ENCODE assay signal across 10 mouse cellular contexts in genomic region chr17:29273889-29274288, GRCm38 (mm10). TPM values are rescaled to one million over a fixed set of nuclear protein-coding genes. Genes with fewer than 3 reads are reported as not detected.
DNase-seq lines count a peak whose midpoint lies in the region; ATAC-seq lines count a peak whose summit lies in the region.
"Had no signal": no experiment of that assay in that cellular context is flagged by ENCODE, and none has a peak within 500 bp of the region (broad histone marks: within the 10 kb centered on the region; RNA-seq: fewer than 3 reads in every experiment).

No protein-coding gene starts in this region.

- WGBS in embryonic facial prominence, embryonic 13.5 days = 77% methylated on average over 11 of the region's 11 CpGs
- 84% methylated on average over 11 of the region's 11 CpGs for WGBS in embryonic facial prominence, embryonic 10.5 days
- 72% methylated on average over 11 of the region's 11 CpGs for WGBS in kidney, embryonic 16.5 days
- 72% methylated on average over 11 of the region's 11 CpGs for WGBS in liver, embryonic 16.5 days (ENCODE audit: insufficient replicate concordance)

- H3K4me1 ChIP-seq in embryonic facial prominence, embryonic 13.5 days = peaks cover 6% of the 10 kb centered on the region
- H3K4me1 ChIP-seq in embryonic facial prominence, embryonic 10.5 days = peaks cover 34% of the 10 kb centered on the region
- peaks cover 9% of the 10 kb centered on the region for H3K4me1 ChIP-seq in brown adipose tissue, adult 24 weeks (ENCODE audit: control insufficient read depth, insufficient read depth, insufficient read length, low read length)
- H3K4me1 ChIP-seq in kidney, embryonic 16.5 days (ENCODE audit: insufficient read depth, low read length) = peaks cover 21% of the 10 kb centered on the region
- peaks cover 17% of the 10 kb centered on the region for H3K4me1 ChIP-seq in liver, embryonic 16.5 days (ENCODE audit: control insufficient read depth, low read depth, low read length)

- H3K4me3 ChIP-seq in embryonic facial prominence, embryonic 13.5 days = no peak overlapping the region
- H3K4me3 ChIP-seq in embryonic facial prominence, embryonic 10.5 days = no peak overlapping the region
- no peak overlapping the region for H3K4me3 ChIP-seq in brown adipose tissue, adult 24 weeks (ENCODE audit: insufficient read depth, low read depth, low read length)
- H3K4me3 ChIP-seq in kidney, embryonic 16.5 days (ENCODE audit: low read length) = no peak overlapping the region
- peak overlapping the region; percentile 26; the same call in 1 of the 2 replicates for H3K4me3 ChIP-seq in liver, embryonic 16.5 days (ENCODE audit: low read depth, low read length)
- H3K4me3 ChIP-seq: hindbrain, embryonic 15.5 days had no signal

- H3K4me2 ChIP-seq in embryonic facial prominence, embryonic 13.5 days = no peak overlapping the region
- no peak overlapping the region for H3K4me2 ChIP-seq in kidney, embryonic 16.5 days (replicated peaks; ENCODE audit: low read depth, low read length)
- no peak overlapping the region for H3K4me2 ChIP-seq in liver, embryonic 16.5 days (ENCODE audit: low read depth, low read length)
- H3K4me2 ChIP-seq: hindbrain, embryonic 15.5 days had no signal

- H3K27ac ChIP-seq in embryonic facial prominence, embryonic 13.5 days = no peak overlapping the region
- no peak overlapping the region for H3K27ac ChIP-seq in embryonic facial prominence, embryonic 10.5 days (replicated peaks)
- peak overlapping the region; percentile 53; the same call in 1 of the 2 replicates for H3K27ac ChIP-seq in brown adipose tissue, adult 24 weeks (replicated peaks; ENCODE audit: low read depth, low read length)
- H3K27ac ChIP-seq in kidney, embryonic 16.5 days (ENCODE audit: low read length) = peak overlapping the region; percentile 54; the same call in 1 of the 2 replicates
- peak overlapping the region; percentile 12; the same call in 1 of the 2 replicates for H3K27ac ChIP-seq in liver, embryonic 16.5 days (ENCODE audit: low read length)
- H3K27ac ChIP-seq: hindbrain, embryonic 15.5 days had no signal

- H3K27me3 ChIP-seq in embryonic facial prominence, embryonic 13.5 days = no peaks in the 10 kb centered on the region
- no peaks in the 10 kb centered on the region for H3K27me3 ChIP-seq in embryonic facial prominence, embryonic 10.5 days (replicated peaks; ENCODE audit: low read depth, poor library complexity, severe bottlenecking)
- H3K27me3 ChIP-seq in kidney, embryonic 16.5 days (ENCODE audit: insufficient read depth, low read length) = no peaks in the 10 kb centered on the region
- H3K27me3 ChIP-seq in liver, embryonic 16.5 days (ENCODE audit: control insufficient read depth, insufficient read depth, low read depth, low read length) = no peaks in the 10 kb centered on the region
- H3K27me3 ChIP-seq: hindbrain, embryonic 15.5 days had no signal

- no peak for ATAC-seq in embryonic facial prominence, embryonic 13.5 days (ENCODE audit: insufficient number of reproducible peaks, insufficient read depth, low FRiP score, low TSS enrichment, low read depth)
- ATAC-seq in kidney, embryonic 16.5 days (ENCODE audit: low FRiP score, low TSS enrichment) = no peak
- ATAC-seq in liver, embryonic 16.5 days (ENCODE audit: low read depth) = peak; percentile 75
- ATAC-seq: forebrain, embryonic 16.5 days had no signal

- no peaks in the 10 kb centered on the region for H3K9me3 ChIP-seq in embryonic facial prominence, embryonic 13.5 days
- no peaks in the 10 kb centered on the region for H3K9me3 ChIP-seq in embryonic facial prominence, embryonic 10.5 days
- no peaks in the 10 kb centered on the region for H3K9me3 ChIP-seq in kidney, embryonic 16.5 days (ENCODE audit: low read length)
- no peaks in the 10 kb centered on the region for H3K9me3 ChIP-seq in liver, embryonic 16.5 days (replicated peaks; ENCODE audit: control insufficient read depth, low read length)
- H3K9me3 ChIP-seq: hindbrain, embryonic 15.5 days had no signal

- H3K9ac ChIP-seq in embryonic facial prominence, embryonic 13.5 days = 0 out of 2 replicates have a peak overlapping the region, but pooled peaks have one; percentile 11
- H3K9ac ChIP-seq in kidney, embryonic 16.5 days (replicated peaks; ENCODE audit: low read length) = no peak overlapping the region
- H3K9ac ChIP-seq in liver, embryonic 16.5 days (ENCODE audit: low read depth, low read length) = no peak overlapping the region
- H3K9ac ChIP-seq: hindbrain, embryonic 15.5 days had no signal

- DNase-seq in embryonic facial prominence, embryonic 10.5 days (ENCODE audit: low spot score) = no peak
- DNase-seq in testis, postnatal 14 days (ENCODE audit: low spot score) = no peak
- DNase-seq in Muller cell, postnatal 12 days (ENCODE audit: inconsistent ontology term) = no peak
- no peak for DNase-seq in right cerebral cortex, postnatal 36 days (ENCODE audit: low spot score in 2 of 2)

- H3K36me3 ChIP-seq in embryonic facial prominence, embryonic 13.5 days = peaks cover 6% of the 10 kb centered on the region; the same call in 1 of the 2 replicates
- H3K36me3 ChIP-seq in embryonic facial prominence, embryonic 10.5 days (replicated peaks) = no peaks in the 10 kb centered on the region; the same call in 1 of the 2 replicates
- 0 out of 2 replicates have a peak, but pooled peaks cover 2% of the 10 kb centered on the region for H3K36me3 ChIP-seq in kidney, embryonic 16.5 days (ENCODE audit: insufficient read depth, low read length)
- no peaks in the 10 kb centered on the region for H3K36me3 ChIP-seq in liver, embryonic 16.5 days (ENCODE audit: control insufficient read depth, insufficient read depth)
- H3K36me3 ChIP-seq: hindbrain, embryonic 15.5 days had no signal

RNA-seq across cellular contexts. Expression of gene BC004004, which starts 5.3 kb away (rescaled TPM):
- 66.7 and 71.3 TPM in 2 replicates for polyA plus RNA-seq in embryonic facial prominence, embryonic 13.5 days (2015; fragmentation: Nextera tagmentation; extraction: Ambion mirVana)
- polyA plus RNA-seq in embryonic facial prominence, embryonic 10.5 days (2016; fragmentation: Nextera tagmentation; extraction: Ambion mirVana) = 47.8 and 49.5 TPM in 2 replicates
- 180 and 221 TPM in 2 replicates for polyA plus RNA-seq in brown adipose tissue, adult 24 weeks (2012; ENCODE audit: insufficient read depth, insufficient read length, missing spikeins)
- 85.6 TPM in 2 replicates for polyA plus RNA-seq in kidney, embryonic 16.5 days (2015; fragmentation: Nextera tagmentation; extraction: Ambion mirVana)
- polyA plus RNA-seq in liver, embryonic 16.5 days (2015; fragmentation: Nextera tagmentation; extraction: Ambion mirVana) = 82.1 and 90.5 TPM in 2 replicates

RNA-seq across cellular contexts. Expression of gene Ppil1, which starts 9.9 kb away (rescaled TPM):
- 149 and 162 TPM in 2 replicates for polyA plus RNA-seq in embryonic facial prominence, embryonic 13.5 days (2015; fragmentation: Nextera tagmentation; extraction: Ambion mirVana)
- polyA plus RNA-seq in embryonic facial prominence, embryonic 10.5 days (2016; fragmentation: Nextera tagmentation; extraction: Ambion mirVana) = 219 and 227 TPM in 2 replicates
- polyA plus RNA-seq in brown adipose tissue, adult 24 weeks (2012; ENCODE audit: insufficient read depth, insufficient read length, missing spikeins) = 20.1 and 20.9 TPM in 2 replicates
- polyA plus RNA-seq in kidney, embryonic 16.5 days (2015; fragmentation: Nextera tagmentation; extraction: Ambion mirVana) = 167 and 186 TPM in 2 replicates
- polyA plus RNA-seq in liver, embryonic 16.5 days (2015; fragmentation: Nextera tagmentation; extraction: Ambion mirVana) = 70.1 and 76.8 TPM in 2 replicates

RNA-seq across cellular contexts. Expression of gene Cpne5, which starts 35.9 kb away (rescaled TPM):
- 28.1 and 36.0 TPM in 2 replicates for polyA plus RNA-seq in embryonic facial prominence, embryonic 13.5 days (2015; fragmentation: Nextera tagmentation; extraction: Ambion mirVana)
- 3.6 and 4.7 TPM in 2 replicates for polyA plus RNA-seq in embryonic facial prominence, embryonic 10.5 days (2016; fragmentation: Nextera tagmentation; extraction: Ambion mirVana)
- polyA plus RNA-seq in brown adipose tissue, adult 24 weeks (2012; ENCODE audit: insufficient read depth, insufficient read length, missing spikeins) = not detected in 2 replicates
- 8.2 and 10.0 TPM in 2 replicates for polyA plus RNA-seq in kidney, embryonic 16.5 days (2015; fragmentation: Nextera tagmentation; extraction: Ambion mirVana)
- 0.09 and 0.24 TPM in 2 replicates for polyA plus RNA-seq in liver, embryonic 16.5 days (2015; fragmentation: Nextera tagmentation; extraction: Ambion mirVana)

RNA-seq across cellular contexts. Expression of gene Pi16, which starts 43.6 kb away (rescaled TPM):
- polyA plus RNA-seq in embryonic facial prominence, embryonic 13.5 days (2015; fragmentation: Nextera tagmentation; extraction: Ambion mirVana) = 0.23 and 0.27 TPM in 2 replicates
- 0.65 and 0.91 TPM in 2 replicates for polyA plus RNA-seq in embryonic facial prominence, embryonic 10.5 days (2016; fragmentation: Nextera tagmentation; extraction: Ambion mirVana)
- polyA plus RNA-seq in brown adipose tissue, adult 24 weeks (2012; ENCODE audit: insufficient read depth, insufficient read length, missing spikeins) = 32.6 and 73.5 TPM in 2 replicates
- 2.4 and 3.1 TPM in 2 replicates for polyA plus RNA-seq in kidney, embryonic 16.5 days (2015; fragmentation: Nextera tagmentation; extraction: Ambion mirVana)
- 2.0 and 2.6 TPM in 2 replicates for polyA plus RNA-seq in liver, embryonic 16.5 days (2015; fragmentation: Nextera tagmentation; extraction: Ambion mirVana)

Comparison
In these comparisons a context has a peak if more than half of its experiments do, and no peak if none do; other contexts are left out.
1. H3K27ac ChIP-seq: peak in brown adipose tissue, adult 24 weeks (single experiment), kidney, embryonic 16.5 days (single experiment) and liver, embryonic 16.5 days (single experiment); none in embryonic facial prominence, embryonic 13.5 days (single experiment) and embryonic facial prominence, embryonic 10.5 days (single experiment).